Mouse (Mus musculus): ENCODE results near the gene Ick. TPM values are rescaled to one million over a fixed set of nuclear protein-coding genes. Genes with fewer than 3 reads are reported as not detected.

Ick gene
- total RNA-seq, 1 experiment: 5.4 TPM

- Histone ChIP-seq H3K9me3 (ENCODE audit: control insufficient read depth, insufficient read depth, low read depth, low read length) (no peaks in the 10 kb centered on the region), H3K4me3 (ENCODE audit: insufficient read depth in 1 of 2, low read depth in 1 of 2, low read length in 2 of 2, poor library complexity in 1 of 2, severe bottlenecking in 1 of 2) (peak overlapping the region; percentile 81 to 88), H3K36me3 (ENCODE audit: control insufficient read depth, insufficient read depth, low read length, poor library complexity, severe bottlenecking) (no peaks in the 10 kb centered on the region), H3K9ac (ENCODE audit: insufficient read depth, low read depth, low read length, poor library complexity, severe bottlenecking) (peak overlapping the region; percentile 94), H3K4me1 (ENCODE audit: control insufficient read depth in 2 of 2, insufficient read depth in 2 of 2, low read length in 2 of 2, poor library complexity in 1 of 2) (peaks cover 6 to 7% of the 10 kb centered on the region in 2 experiments; a peak in 3 of 4 replicates), H3K27ac (ENCODE audit: insufficient read depth, low read depth, low read length, poor library complexity, severe bottlenecking) (peak overlapping the region; percentile 90)
- in situ Hi-C loops (cut with MboI; ENCODE audit: low sequenced_read_pairs in 2 of 2, unreplicated experiment in 2 of 2): no loop called here
- TF ChIP-seq ZC3H11A (IDR thresholded peaks at IDR 0.05; ENCODE audit: borderline replicate concordance, low read depth, low read length) (no peak), HCFC1 (IDR thresholded peaks at IDR 0.05; ENCODE audit: borderline replicate concordance, insufficient read depth, low read length) (peak; percentile 20; the same call in 1 of the 2 replicates), MAFK (IDR thresholded peaks at IDR 0.05; ENCODE audit: insufficient read depth, low read depth, low read length) (peak; percentile 67; the same call in 1 of the 2 replicates), ZNF384 (IDR thresholded peaks at IDR 0.05; ENCODE audit: low read depth, low read length) (no peak), CHD2 (IDR thresholded peaks at IDR 0.05; ENCODE audit: low read depth, low read length) (peak; percentile 75)
- DNase-seq (ENCODE audit: low read depth, low spot score): peak; percentile 94
Observed at GRCm38 (mm10) chr9:78175277-78176200, 66.5 kb downstream of the Ick start.

- H3K9ac ChIP-seq (ENCODE audit: insufficient read depth, low read depth, low read length, poor library complexity, severe bottlenecking): peak overlapping the region; percentile 94
- H3K4me3 ChIP-seq (ENCODE audit: insufficient read depth in 1 of 2, low read depth in 1 of 2, low read length in 2 of 2, poor library complexity in 1 of 2, severe bottlenecking in 1 of 2): peak overlapping the region; percentile 81 to 88
- TF ChIP-seq CHD2 (IDR thresholded peaks at IDR 0.05; ENCODE audit: low read depth, low read length) (no peak), MAFK (IDR thresholded peaks at IDR 0.05; ENCODE audit: insufficient read depth, low read depth, low read length) (no peak), ZC3H11A (IDR thresholded peaks at IDR 0.05; ENCODE audit: borderline replicate concordance, low read depth, low read length) (peak; percentile 57; the same call in 1 of the 2 replicates), HCFC1 (IDR thresholded peaks at IDR 0.05; ENCODE audit: borderline replicate concordance, insufficient read depth, low read length) (no peak), ZNF384 (IDR thresholded peaks at IDR 0.05; ENCODE audit: low read depth, low read length) (no peak)
- no peaks in the 10 kb centered on the region for H3K9me3 ChIP-seq (ENCODE audit: control insufficient read depth, insufficient read depth, low read depth, low read length)
- no peaks in the 10 kb centered on the region for H3K36me3 ChIP-seq (ENCODE audit: control insufficient read depth, insufficient read depth, low read length, poor library complexity, severe bottlenecking)
- H3K27ac ChIP-seq (ENCODE audit: insufficient read depth, low read depth, low read length, poor library complexity, severe bottlenecking): peak overlapping the region; percentile 90
- DNase-seq (ENCODE audit: low read depth, low spot score): no peak
- in situ Hi-C loops (cut with MboI; ENCODE audit: low sequenced_read_pairs in 2 of 2, unreplicated experiment in 2 of 2): no loop called here
- H3K4me1 ChIP-seq (ENCODE audit: control insufficient read depth in 2 of 2, insufficient read depth in 2 of 2, low read length in 2 of 2, poor library complexity in 1 of 2): peaks cover 6 to 7% of the 10 kb centered on the region in 2 experiments; a peak in 3 of 4 replicates
Observed at GRCm38 (mm10) chr9:78176201-78176727, 67.3 kb downstream of the Ick start.

- TF ChIP-seq ZNF384 (IDR thresholded peaks at IDR 0.05; ENCODE audit: low read depth, low read length) (no peak), ZC3H11A (IDR thresholded peaks at IDR 0.05; ENCODE audit: borderline replicate concordance, low read depth, low read length) (no peak), MAFK (IDR thresholded peaks at IDR 0.05; ENCODE audit: insufficient read depth, low read depth, low read length) (no peak), CHD2 (IDR thresholded peaks at IDR 0.05; ENCODE audit: low read depth, low read length) (no peak), HCFC1 (IDR thresholded peaks at IDR 0.05; ENCODE audit: borderline replicate concordance, insufficient read depth, low read length) (no peak)
- in situ Hi-C loops (cut with MboI; ENCODE audit: low sequenced_read_pairs in 2 of 2, unreplicated experiment in 2 of 2): no loop called here
- no peaks in the 10 kb centered on the region for H3K9me3 ChIP-seq (ENCODE audit: control insufficient read depth, insufficient read depth, low read depth, low read length)
- H3K27ac ChIP-seq (ENCODE audit: insufficient read depth, low read depth, low read length, poor library complexity, severe bottlenecking): no peak overlapping the region; the same call in 1 of the 2 replicates
- H3K9ac ChIP-seq (ENCODE audit: insufficient read depth, low read depth, low read length, poor library complexity, severe bottlenecking): no peak overlapping the region
- no peaks in the 10 kb centered on the region for H3K36me3 ChIP-seq (ENCODE audit: control insufficient read depth, insufficient read depth, low read length, poor library complexity, severe bottlenecking)
- peak overlapping the region in 1 of 2 experiments; percentile 81; a peak in 2 of 4 replicates for H3K4me3 ChIP-seq (ENCODE audit: insufficient read depth in 1 of 2, low read depth in 1 of 2, low read length in 2 of 2, poor library complexity in 1 of 2, severe bottlenecking in 1 of 2)
- no peak for DNase-seq (ENCODE audit: low read depth, low spot score)
- H3K4me1 ChIP-seq (ENCODE audit: control insufficient read depth in 2 of 2, insufficient read depth in 2 of 2, low read length in 2 of 2, poor library complexity in 1 of 2): peaks cover 4 to 6% of the 10 kb centered on the region in 2 experiments; a peak in 3 of 4 replicates
Observed at GRCm38 (mm10) chr9:78176831-78177230, 67.8 kb downstream of the Ick start.

- Histone ChIP-seq H3K9me3 (ENCODE audit: control insufficient read depth, insufficient read depth, low read depth, low read length) (no peaks in the 10 kb centered on the region), H3K27ac (ENCODE audit: insufficient read depth, low read depth, low read length, poor library complexity, severe bottlenecking) (no peak overlapping the region), H3K4me3 (ENCODE audit: insufficient read depth in 1 of 2, low read depth in 1 of 2, low read length in 2 of 2, poor library complexity in 1 of 2, severe bottlenecking in 1 of 2) (no peak overlapping the region), H3K4me1 (ENCODE audit: control insufficient read depth in 2 of 2, insufficient read depth in 2 of 2, low read length in 2 of 2, poor library complexity in 1 of 2) (peaks cover 4 to 6% of the 10 kb centered on the region in 2 experiments; a peak in 3 of 4 replicates), H3K36me3 (ENCODE audit: control insufficient read depth, insufficient read depth, low read length, poor library complexity, severe bottlenecking) (no peaks in the 10 kb centered on the region), H3K9ac (ENCODE audit: insufficient read depth, low read depth, low read length, poor library complexity, severe bottlenecking) (no peak overlapping the region)
- in situ Hi-C loops (cut with MboI; ENCODE audit: low sequenced_read_pairs in 2 of 2, unreplicated experiment in 2 of 2): no loop called here
- TF ChIP-seq MAFK (IDR thresholded peaks at IDR 0.05; ENCODE audit: insufficient read depth, low read depth, low read length) (no peak), ZC3H11A (IDR thresholded peaks at IDR 0.05; ENCODE audit: borderline replicate concordance, low read depth, low read length) (no peak), HCFC1 (IDR thresholded peaks at IDR 0.05; ENCODE audit: borderline replicate concordance, insufficient read depth, low read length) (no peak), CHD2 (IDR thresholded peaks at IDR 0.05; ENCODE audit: low read depth, low read length) (no peak), ZNF384 (IDR thresholded peaks at IDR 0.05; ENCODE audit: low read depth, low read length) (no peak)
- no peak for DNase-seq (ENCODE audit: low read depth, low spot score)
Observed at GRCm38 (mm10) chr9:78178197-78178596, 69.2 kb downstream of the Ick start.
